ENCODE assay signal across 8 mouse cellular contexts in genomic region chr4:4792141-4792991, GRCm38 (mm10). TPM values are rescaled to one million over a fixed set of nuclear protein-coding genes. Genes with fewer than 3 reads are reported as not detected.
A peak's percentile ranks its signal among the peaks of the same experiment; 100 is the strongest.
DNase-seq lines count a peak whose midpoint lies in the region; ATAC-seq and TF ChIP-seq lines count a peak whose summit lies in the region.

No protein-coding gene starts in this region.

- 0 out of 2 replicates have a peak, but pooled peaks cover 3% of the 10 kb centered on the region for H3K9me3 ChIP-seq in limb, embryonic 14.5 days (ENCODE audit: control insufficient read depth, low read length)
- H3K9me3 ChIP-seq in midbrain, postnatal 0 days (ENCODE audit: low read length): no peaks in the 10 kb centered on the region
- H3K9me3 ChIP-seq in stomach, embryonic 14.5 days (ENCODE audit: control insufficient read depth, low read depth, low read length): no peaks in the 10 kb centered on the region; the same call in 1 of the 2 replicates

- peak overlapping the region; percentile 95 for H3K9ac ChIP-seq in limb, embryonic 14.5 days (ENCODE audit: low read depth, low read length, severe bottlenecking)
- H3K9ac ChIP-seq in midbrain, postnatal 0 days (replicated peaks; ENCODE audit: low read length, poor library complexity, severe bottlenecking): peak overlapping the region; percentile 99
- peak overlapping the region; percentile 73 for H3K9ac ChIP-seq in stomach, embryonic 14.5 days (replicated peaks; ENCODE audit: low read depth, low read length)

- TF ChIP-seq POLR2A in limb, embryonic 14.5 days (IDR thresholded peaks at IDR 0.05; ENCODE audit: borderline replicate concordance, extremely low read depth, insufficient read depth, insufficient read length): 0 out of 2 replicates have a peak, but pooled peaks have one; percentile 25

- H3K36me3 ChIP-seq in limb, embryonic 14.5 days (ENCODE audit: control insufficient read depth, insufficient read depth, low read length): 0 out of 2 replicates have a peak, but pooled peaks cover 4% of the 10 kb centered on the region
- H3K36me3 ChIP-seq in midbrain, postnatal 0 days (ENCODE audit: insufficient read depth, low read length): no peaks in the 10 kb centered on the region
- H3K36me3 ChIP-seq in stomach, embryonic 14.5 days (ENCODE audit: control insufficient read depth, insufficient read depth, low read length): peaks cover 3% of the 10 kb centered on the region; the same call in 1 of the 2 replicates

- peak overlapping the region; percentile 74 for H3K4me2 ChIP-seq in limb, embryonic 14.5 days (replicated peaks; ENCODE audit: low read depth, low read length, severe bottlenecking)
- H3K4me2 ChIP-seq in midbrain, postnatal 0 days (ENCODE audit: low read depth, low read length, poor library complexity, severe bottlenecking): peak overlapping the region; percentile 76
- H3K4me2 ChIP-seq in stomach, embryonic 14.5 days (replicated peaks; ENCODE audit: low read depth, low read length): peak overlapping the region; percentile 59

- H3K4me3 ChIP-seq in limb, embryonic 14.5 days (replicated peaks; ENCODE audit: low read length): peak overlapping the region; percentile 96
- peak overlapping the region; percentile 99 for H3K4me3 ChIP-seq in midbrain, postnatal 0 days (ENCODE audit: low read depth, low read length)
- peak overlapping the region; percentile 74 for H3K4me3 ChIP-seq in stomach, embryonic 14.5 days (ENCODE audit: low read depth, low read length)

- peak; percentile 62 for ATAC-seq in common myeloid progenitor, adult 5-6 weeks (replicated peaks; ENCODE audit: low read depth, poor library complexity, severe bottlenecking)
- ATAC-seq in limb, embryonic 14.5 days (ENCODE audit: low FRiP score, low read depth): peak; percentile 77
- ATAC-seq in midbrain, postnatal 0 days (ENCODE audit: low FRiP score): peak; percentile 75
- ATAC-seq in stomach, embryonic 14.5 days (ENCODE audit: insufficient number of reproducible peaks, insufficient read depth, low FRiP score, low read depth): peak; percentile 79

- 1% methylated on average over 59 of the region's 61 CpGs for WGBS in limb, embryonic 14.5 days
- WGBS in midbrain, postnatal 0 days: under 1% methylated on average over 59 of the region's 61 CpGs
- 1% methylated on average over 61 of the region's 61 CpGs for WGBS in stomach, embryonic 14.5 days

- DNase-seq in urinary bladder, adult 18-20 months (ENCODE audit: low spot score in 2 of 2): peak; percentile 34 to 60
- DNase-seq in urinary bladder, adult 2 months (ENCODE audit: low spot score): no peak
- DNase-seq in gastrocnemius, adult 8-10 months (ENCODE audit: low spot score in 2 of 2): peak; percentile 3 to 8
- peak; percentile 72 for DNase-seq in kidney, adult 18-20 months
- DNase-seq in limb, embryonic 14.5 days (ENCODE audit: low spot score): peak; percentile 46
- DNase-seq in midbrain, postnatal 0 days (ENCODE audit: low spot score): peak; percentile 35

- H3K27ac ChIP-seq in limb, embryonic 14.5 days (replicated peaks; ENCODE audit: low read depth, low read length): peak overlapping the region; percentile 78
- peak overlapping the region; percentile 86 for H3K27ac ChIP-seq in midbrain, postnatal 0 days (ENCODE audit: low read depth, low read length)
- peak overlapping the region; percentile 81 for H3K27ac ChIP-seq in stomach, embryonic 14.5 days (ENCODE audit: low read length)

- no peak for TF ChIP-seq CTCF in midbrain, postnatal 0 days (IDR thresholded peaks at IDR 0.05)

- no peaks in the 10 kb centered on the region for H3K27me3 ChIP-seq in limb, embryonic 14.5 days (ENCODE audit: control insufficient read depth, insufficient read depth, low read length)
- no peaks in the 10 kb centered on the region for H3K27me3 ChIP-seq in midbrain, postnatal 0 days (ENCODE audit: insufficient read depth, low read length)
- no peaks in the 10 kb centered on the region for H3K27me3 ChIP-seq in stomach, embryonic 14.5 days (ENCODE audit: control insufficient read depth, insufficient read depth, low read length)

- H3K4me1 ChIP-seq in limb, embryonic 14.5 days (ENCODE audit: control insufficient read depth, insufficient read depth, low read length): peaks cover 12% of the 10 kb centered on the region; the same call in 1 of the 2 replicates
- peaks cover 2% of the 10 kb centered on the region; the same call in 1 of the 2 replicates for H3K4me1 ChIP-seq in midbrain, postnatal 0 days (ENCODE audit: insufficient read depth, low read length)
- H3K4me1 ChIP-seq in stomach, embryonic 14.5 days (ENCODE audit: control insufficient read depth, insufficient read depth, low read length): no peaks in the 10 kb centered on the region; the same call in 1 of the 2 replicates

RNA-seq across cellular contexts. Expression of gene Impad1, which starts 0.8 kb away (rescaled TPM):
- polyA plus RNA-seq in urinary bladder, adult 2 months (2012; rRNA removed): 21.1 and 25.4 TPM in 2 replicates
- total RNA-seq in common myeloid progenitor, adult 5-6 weeks (2017): 46.3 and 57.3 TPM in 2 replicates
- 10 to 100 TPM; 36.6 to 44.2 (median 37.8) TPM for total RNA-seq in gastrocnemius, adult 8-10 months (2022)
- 26.5 and 30.5 TPM in 2 replicates for polyA plus RNA-seq in limb, embryonic 14.5 days (2012; rRNA removed)
- 49.8 and 51.4 TPM in 2 replicates for polyA plus RNA-seq in limb, embryonic 14.5 days (2014; fragmentation: Nextera tagmentation; extraction: Ambion mirVana)
- total RNA-seq in midbrain, postnatal 0 days (2014; rRNA removed): 95.1 and 126 TPM in 2 replicates
- polyA plus RNA-seq in midbrain, postnatal 0 days (2015; fragmentation: Nextera tagmentation; extraction: Ambion mirVana): 36.1 and 42.4 TPM in 2 replicates
- 60.6 and 65.7 TPM in 2 replicates for polyA plus RNA-seq in stomach, embryonic 14.5 days (2014; fragmentation: Nextera tagmentation; extraction: Ambion mirVana)
